Mouse (Mus musculus) bone marrow, adult 2 months (tissue): Measurements from ENCODE around the gene S1pr1.

ENCODE experiments used
- CTCF ChIP-seq: fragments of 200-500 bp; IDR thresholded peaks from 2 replicates; pipeline ENCODE4 v1.5.1; 2011; ENCODE audit warnings: low read length, control low read depth; ENCODE audit not compliant: control insufficient read depth, insufficient read depth
- POLR2A ChIP-seq: fragments of 200-500 bp; IDR thresholded peaks from 2 replicates; pipeline ENCODE4 v1.6.1; 2011; ENCODE audit warnings: low read depth, mild to moderate bottlenecking, control low read depth, low read length, borderline replicate concordance; ENCODE audit not compliant: control insufficient read depth

DNA sequence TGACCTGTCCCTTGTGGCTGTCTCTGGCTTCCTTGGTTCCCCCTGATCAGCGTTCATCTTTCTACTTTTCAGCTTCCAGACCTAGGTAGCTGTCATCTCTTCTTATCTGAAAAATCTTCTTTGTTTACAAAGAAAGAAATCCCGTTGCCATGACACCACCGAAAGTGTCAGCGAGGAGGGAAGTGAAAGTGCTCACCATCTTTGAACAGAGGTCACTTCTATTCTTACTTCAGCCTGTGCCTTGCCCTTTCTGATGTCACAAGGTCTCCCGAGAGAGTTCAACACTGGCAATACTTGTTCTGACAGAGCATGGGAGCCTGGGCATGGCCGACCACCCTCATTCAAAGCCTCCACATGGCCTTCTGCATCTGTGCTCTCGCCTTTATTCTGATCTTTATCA lies 14.3 kb upstream of the S1pr1 start:
- TF ChIP-seq POLR2A = no peak
- TF ChIP-seq CTCF = no peak
